Mouse (Mus musculus) left cerebral cortex, adult 8-10 months (tissue): Measurements from ENCODE around the gene Arid5b. TPM values are rescaled to one million over a fixed set of nuclear protein-coding genes. Genes with fewer than 3 reads are reported as not detected.

Experiments used
- DNase-seq, 2 experiments: peaks; one replicate each; pipeline ENCODE4 v3.0.0; 2022; ENCODE audit warnings: low spot score in 2 of 2
- total RNA-seq, 4 experiments: library from RNA; stranded (reverse); gene quantifications; 2 replicates each; pipeline ENCODE4 v1.2.4; 2022

The Arid5b gene
- total RNA-seq, 4 experiments from 2014 or later: 25.1 to 30.5 (median 26.5) TPM

GRCm38 (mm10) chr10:68091011-68091410 is 187.5 kb downstream of the Arid5b start:
- no peak for DNase-seq

- no peak for DNase-seq
Measured at GRCm38 (mm10) chr10:68090544-68090943, 188.0 kb downstream of the Arid5b start.

GRCm38 (mm10) chr10:68090197-68090535 is 188.4 kb downstream of the Arid5b start:
- no peak for DNase-seq

- no peak for DNase-seq
Measured at GRCm38 (mm10) chr10:68089435-68090196, 188.9 kb downstream of the Arid5b start.

GRCm38 (mm10) chr10:68087722-68088121 is 190.8 kb downstream of the Arid5b start:
- no peak for DNase-seq

GRCm38 (mm10) chr10:68086973-68087372 is 191.6 kb downstream of the Arid5b start:
- no peak for DNase-seq

GRCm38 (mm10) chr10:68085574-68085973 is 193.0 kb downstream of the Arid5b start:
- DNase-seq: no peak

GRCm38 (mm10) chr10:68081712-68082111 is 196.8 kb downstream of the Arid5b start:
- no peak for DNase-seq

GRCm38 (mm10) chr10:68079910-68080670 is 198.4 kb downstream of the Arid5b start:
- no peak for DNase-seq

- DNase-seq: no peak
Measured at GRCm38 (mm10) chr10:68078708-68079107, 199.8 kb downstream of the Arid5b start.

GRCm38 (mm10) chr10:68075181-68075580 is 203.4 kb downstream of the Arid5b start:
- no peak for DNase-seq

- no peak for DNase-seq
Measured at GRCm38 (mm10) chr10:68074291-68074690, 204.2 kb downstream of the Arid5b start.

GRCm38 (mm10) chr10:68072626-68073025 is 205.9 kb downstream of the Arid5b start:
- no peak for DNase-seq

- DNase-seq: no peak
Measured at GRCm38 (mm10) chr10:68071041-68071440, 207.5 kb downstream of the Arid5b start.

GRCm38 (mm10) chr10:68068426-68068825 is 210.1 kb downstream of the Arid5b start:
- DNase-seq: no peak

GRCm38 (mm10) chr10:68067961-68068360 is 210.6 kb downstream of the Arid5b start:
- DNase-seq: no peak

GRCm38 (mm10) chr10:68066173-68066572 is 212.4 kb downstream of the Arid5b start:
- DNase-seq: no peak

GRCm38 (mm10) chr10:68064571-68064970 is 214.0 kb downstream of the Arid5b start:
- no peak for DNase-seq

GRCm38 (mm10) chr10:68063806-68064545 is 214.6 kb downstream of the Arid5b start:
- no peak for DNase-seq

- no peak for DNase-seq
Measured at GRCm38 (mm10) chr10:68061249-68061615, 217.3 kb downstream of the Arid5b start.

- DNase-seq: no peak
Measured at GRCm38 (mm10) chr10:68060590-68061248, 217.8 kb downstream of the Arid5b start.

GRCm38 (mm10) chr10:68058378-68058777 is 220.2 kb downstream of the Arid5b start:
- DNase-seq: no peak
